Mouse (Mus musculus): ENCODE measurements around the gene Map3k3. TPM values are rescaled to one million over a fixed set of nuclear protein-coding genes. Genes with fewer than 3 reads are reported as not detected.

The Map3k3 gene
- polyA plus RNA-seq, 1 experiment from 2014 or later: 16.5 TPM

GRCm38 (mm10) chr11:106054600-106054999 is 29.8 kb upstream of the Map3k3 start:
- WGBS: 98% methylated on average over 8 of the region's 8 CpGs
- Histone ChIP-seq H3K4me1 (replicated peaks; ENCODE audit: control insufficient read depth, insufficient read depth, low read length) (no peaks in the 10 kb centered on the region), H3K27me3 (ENCODE audit: control insufficient read depth, insufficient read depth, low read length) (no peaks in the 10 kb centered on the region), H3K9me3 (ENCODE audit: control insufficient read depth, low read length) (no peaks in the 10 kb centered on the region), H3K27ac (no peak overlapping the region), H3K9ac (no peak overlapping the region), H3K4me3 (replicated peaks; ENCODE audit: low read length) (no peak overlapping the region), H3K4me2 (replicated peaks) (no peak overlapping the region), H3K36me3 (replicated peaks; ENCODE audit: control insufficient read depth, insufficient read depth) (peaks cover 99% of the 10 kb centered on the region)
- no peak for DNase-seq (ENCODE audit: low spot score)
- ATAC-seq (ENCODE audit: low FRiP score): no peak

GRCm38 (mm10) chr11:106055341-106055740 is 29.1 kb upstream of the Map3k3 start:
- 93% methylated on average over 6 of the region's 6 CpGs for WGBS
- Histone ChIP-seq H3K27ac (no peak overlapping the region), H3K36me3 (replicated peaks; ENCODE audit: control insufficient read depth, insufficient read depth) (peaks cover 99% of the 10 kb centered on the region), H3K9me3 (ENCODE audit: control insufficient read depth, low read length) (no peaks in the 10 kb centered on the region), H3K4me3 (replicated peaks; ENCODE audit: low read length) (no peak overlapping the region), H3K4me1 (replicated peaks; ENCODE audit: control insufficient read depth, insufficient read depth, low read length) (no peaks in the 10 kb centered on the region), H3K9ac (no peak overlapping the region), H3K27me3 (ENCODE audit: control insufficient read depth, insufficient read depth, low read length) (no peaks in the 10 kb centered on the region), H3K4me2 (replicated peaks) (no peak overlapping the region)
- ATAC-seq (ENCODE audit: low FRiP score) (no peak), DNase-seq (ENCODE audit: low spot score) (no peak)

- DNase-seq (ENCODE audit: low spot score) (no peak), ATAC-seq (ENCODE audit: low FRiP score) (no peak)
- no peaks in the 10 kb centered on the region for H3K27me3 ChIP-seq (ENCODE audit: control insufficient read depth, insufficient read depth, low read length)
- no peaks in the 10 kb centered on the region for H3K9me3 ChIP-seq (ENCODE audit: control insufficient read depth, low read length)
- H3K4me2 ChIP-seq (replicated peaks): no peak overlapping the region
- H3K27ac ChIP-seq: no peak overlapping the region
- no peaks in the 10 kb centered on the region for H3K4me1 ChIP-seq (replicated peaks; ENCODE audit: control insufficient read depth, insufficient read depth, low read length)
- H3K4me3 ChIP-seq (replicated peaks; ENCODE audit: low read length): no peak overlapping the region
- 95% methylated on average over 8 of the region's 8 CpGs for WGBS
- peaks cover 83% of the 10 kb centered on the region for H3K36me3 ChIP-seq (replicated peaks; ENCODE audit: control insufficient read depth, insufficient read depth)
- no peak overlapping the region for H3K9ac ChIP-seq
Measured at GRCm38 (mm10) chr11:106056819-106057491, 27.5 kb upstream of the Map3k3 start.

- no peak for DNase-seq (ENCODE audit: low spot score)
- H3K9me3 ChIP-seq (ENCODE audit: control insufficient read depth, low read length): no peaks in the 10 kb centered on the region
- H3K27ac ChIP-seq: no peak overlapping the region
- ATAC-seq (ENCODE audit: low FRiP score): no peak
- H3K36me3 ChIP-seq (replicated peaks; ENCODE audit: control insufficient read depth, insufficient read depth): peaks cover 72% of the 10 kb centered on the region
- H3K9ac ChIP-seq: no peak overlapping the region
- no peaks in the 10 kb centered on the region for H3K4me1 ChIP-seq (replicated peaks; ENCODE audit: control insufficient read depth, insufficient read depth, low read length)
- no peak overlapping the region for H3K4me3 ChIP-seq (replicated peaks; ENCODE audit: low read length)
- H3K4me2 ChIP-seq (replicated peaks): no peak overlapping the region
- WGBS: 88% methylated on average over 8 of the region's 8 CpGs
- H3K27me3 ChIP-seq (ENCODE audit: control insufficient read depth, insufficient read depth, low read length): no peaks in the 10 kb centered on the region
Measured at GRCm38 (mm10) chr11:106058020-106058419, 26.4 kb upstream of the Map3k3 start.

GRCm38 (mm10) chr11:106060549-106060948 is 23.9 kb upstream of the Map3k3 start:
- Histone ChIP-seq H3K9me3 (ENCODE audit: control insufficient read depth, low read length) (no peaks in the 10 kb centered on the region), H3K9ac (no peak overlapping the region), H3K27me3 (ENCODE audit: control insufficient read depth, insufficient read depth, low read length) (no peaks in the 10 kb centered on the region), H3K4me1 (replicated peaks; ENCODE audit: control insufficient read depth, insufficient read depth, low read length) (0 out of 2 replicates have a peak, but pooled peaks cover 4% of the 10 kb centered on the region), H3K4me2 (replicated peaks) (no peak overlapping the region), H3K27ac (no peak overlapping the region), H3K4me3 (replicated peaks; ENCODE audit: low read length) (no peak overlapping the region), H3K36me3 (replicated peaks; ENCODE audit: control insufficient read depth, insufficient read depth) (peaks cover 47% of the 10 kb centered on the region)
- 91% methylated on average over 1 of the region's 1 CpGs for WGBS
- ATAC-seq (ENCODE audit: low FRiP score): no peak
- DNase-seq (ENCODE audit: low spot score): no peak

GRCm38 (mm10) chr11:106061311-106061710 is 23.1 kb upstream of the Map3k3 start:
- no peak for DNase-seq (ENCODE audit: low spot score)
- Histone ChIP-seq H3K27me3 (ENCODE audit: control insufficient read depth, insufficient read depth, low read length) (no peaks in the 10 kb centered on the region), H3K4me3 (replicated peaks; ENCODE audit: low read length) (no peak overlapping the region), H3K4me1 (replicated peaks; ENCODE audit: control insufficient read depth, insufficient read depth, low read length) (peaks cover 4% of the 10 kb centered on the region; the same call in 1 of the 2 replicates), H3K27ac (no peak overlapping the region), H3K36me3 (replicated peaks; ENCODE audit: control insufficient read depth, insufficient read depth) (peaks cover 39% of the 10 kb centered on the region), H3K9me3 (ENCODE audit: control insufficient read depth, low read length) (no peaks in the 10 kb centered on the region), H3K9ac (no peak overlapping the region), H3K4me2 (replicated peaks) (no peak overlapping the region)
- no peak for ATAC-seq (ENCODE audit: low FRiP score)
- 86% methylated on average over 1 of the region's 1 CpGs for WGBS

- no peaks in the 10 kb centered on the region for H3K27me3 ChIP-seq (ENCODE audit: control insufficient read depth, insufficient read depth, low read length)
- peaks cover 16% of the 10 kb centered on the region for H3K36me3 ChIP-seq (replicated peaks; ENCODE audit: control insufficient read depth, insufficient read depth)
- no peak for DNase-seq (ENCODE audit: low spot score)
- no peak overlapping the region for H3K4me3 ChIP-seq (replicated peaks; ENCODE audit: low read length)
- no peaks in the 10 kb centered on the region for H3K9me3 ChIP-seq (ENCODE audit: control insufficient read depth, low read length)
- WGBS: 82% methylated on average over 5 of the region's 5 CpGs
- no peak for ATAC-seq (ENCODE audit: low FRiP score)
- no peak overlapping the region for H3K27ac ChIP-seq
- H3K4me1 ChIP-seq (replicated peaks; ENCODE audit: control insufficient read depth, insufficient read depth, low read length): peaks cover 9% of the 10 kb centered on the region; the same call in 1 of the 2 replicates
- no peak overlapping the region for H3K4me2 ChIP-seq (replicated peaks)
- H3K9ac ChIP-seq: no peak overlapping the region
Measured at GRCm38 (mm10) chr11:106063756-106064155, 20.7 kb upstream of the Map3k3 start.

GRCm38 (mm10) chr11:106065073-106065922 is 19.1 kb upstream of the Map3k3 start:
- Histone ChIP-seq H3K27ac (peak overlapping the region; percentile 86; the same call in 1 of the 2 replicates), H3K4me2 (replicated peaks) (peak overlapping the region; percentile 93), H3K27me3 (ENCODE audit: control insufficient read depth, insufficient read depth, low read length) (no peaks in the 10 kb centered on the region), H3K4me3 (replicated peaks; ENCODE audit: low read length) (peak overlapping the region; percentile 80), H3K4me1 (replicated peaks; ENCODE audit: control insufficient read depth, insufficient read depth, low read length) (peaks cover 9% of the 10 kb centered on the region; the same call in 1 of the 2 replicates), H3K9me3 (ENCODE audit: control insufficient read depth, low read length) (no peaks in the 10 kb centered on the region), H3K36me3 (replicated peaks; ENCODE audit: control insufficient read depth, insufficient read depth) (peaks cover under 1% of the 10 kb centered on the region; the same call in 1 of the 2 replicates), H3K9ac (peak overlapping the region; percentile 87; the same call in 1 of the 2 replicates)
- ATAC-seq (ENCODE audit: low FRiP score) (no peak), DNase-seq (ENCODE audit: low spot score) (no peak)
- 45% methylated on average over 18 of the region's 18 CpGs for WGBS

- ATAC-seq (ENCODE audit: low FRiP score): peak; percentile 97
- peak within 1 kb of the TSS; percentile 80 for H3K4me3 ChIP-seq (replicated peaks; ENCODE audit: low read length)
- peak within 1 kb of the TSS; percentile 86 for H3K27ac ChIP-seq
- peak within 1 kb of the TSS; percentile 93 for H3K4me2 ChIP-seq (replicated peaks)
- no peaks in the 10 kb centered on the region for H3K9me3 ChIP-seq (ENCODE audit: control insufficient read depth, low read length)
- DNase-seq (ENCODE audit: low spot score): peak; percentile 95
- peaks cover 6% of the 10 kb centered on the region; the same call in 1 of the 2 replicates for H3K36me3 ChIP-seq (replicated peaks; ENCODE audit: control insufficient read depth, insufficient read depth)
- H3K9ac ChIP-seq: peak within 1 kb of the TSS; percentile 87
- peaks cover 9% of the 10 kb centered on the region; the same call in 1 of the 2 replicates for H3K4me1 ChIP-seq (replicated peaks; ENCODE audit: control insufficient read depth, insufficient read depth, low read length)
- H3K27me3 ChIP-seq (ENCODE audit: control insufficient read depth, insufficient read depth, low read length): no peaks in the 10 kb centered on the region
- WGBS: under 1% methylated on average over 49 of the region's 49 CpGs
Measured at GRCm38 (mm10) chr11:106065923-106066571, 18.4 kb upstream of the Map3k3 start, which contains the start of gene Taco1. Gene Taco1, plus strand, starts transcription at chr11:106066061.

Measured in hindbrain, embryonic 14.5 days (tissue).